In genomic region chr9:32158837-32159543, GRCm38 (mm10) we compare ENCODE assay signal across 9 mouse cellular contexts. TPM values are rescaled to one million over a fixed set of nuclear protein-coding genes. Genes with fewer than 3 reads are reported as not detected.
DNase-seq lines count a peak whose midpoint lies in the region; ATAC-seq and TF ChIP-seq lines count a peak whose summit lies in the region.
"Had no signal": no experiment of that assay in that cellular context is flagged by ENCODE, and none has a peak within 500 bp of the region (broad histone marks: within the 10 kb centered on the region; RNA-seq: fewer than 3 reads in every experiment).

No protein-coding gene starts in this region.

- H3K36me3 ChIP-seq in heart, embryonic 12.5 days: no peaks in the 10 kb centered on the region
- H3K36me3 ChIP-seq in liver, embryonic 15.5 days (replicated peaks): no peaks in the 10 kb centered on the region
- no peaks in the 10 kb centered on the region for H3K36me3 ChIP-seq in neural tube, embryonic 13.5 days

- H3K4me3 ChIP-seq in cortical plate, adult 2 months (ENCODE audit: insufficient read depth, low read length): no peak overlapping the region
- no peak overlapping the region for H3K4me3 ChIP-seq in heart, embryonic 12.5 days
- no peak overlapping the region for H3K4me3 ChIP-seq in liver, embryonic 15.5 days (replicated peaks)
- H3K4me3 ChIP-seq in neural tube, embryonic 13.5 days: no peak overlapping the region
- H3K4me3 ChIP-seq: erythroblast, embryonic 14.5 days had no signal

- ATAC-seq in heart, embryonic 12.5 days (ENCODE audit: insufficient number of reproducible peaks, low FRiP score): peak; percentile 73
- ATAC-seq in liver, embryonic 15.5 days (ENCODE audit: insufficient read depth): peak; percentile 47
- peak; percentile 84 for ATAC-seq in neural tube, embryonic 13.5 days (ENCODE audit: low read depth)

- TF ChIP-seq POLR2A in cortical plate, adult 2 months (IDR thresholded peaks at IDR 0.05; ENCODE audit: extremely low read depth, insufficient read depth, low read length): no peak

- peak; percentile 51 for DNase-seq in 416B (ENCODE audit: low read depth)
- peak; percentile 58 to 89 for DNase-seq in adrenal gland, adult (ENCODE audit: inconsistent age in 2 of 2, low spot score in 1 of 2)
- peak; percentile 78 for DNase-seq in kidney, postnatal 14 days
- DNase-seq in thymus, postnatal 0 days (ENCODE audit: low spot score): peak; percentile 74

- no peaks in the 10 kb centered on the region for H3K9me3 ChIP-seq in heart, embryonic 12.5 days (replicated peaks)
- H3K9me3 ChIP-seq in liver, embryonic 15.5 days (replicated peaks): no peaks in the 10 kb centered on the region
- no peaks in the 10 kb centered on the region for H3K9me3 ChIP-seq in neural tube, embryonic 13.5 days

- peak; percentile 98 for TF ChIP-seq CTCF in cortical plate, adult 2 months (IDR thresholded peaks at IDR 0.05; ENCODE audit: extremely low read depth, insufficient read depth, low read length)

- H3K4me2 ChIP-seq in heart, embryonic 12.5 days: no peak overlapping the region
- no peak overlapping the region for H3K4me2 ChIP-seq in liver, embryonic 15.5 days
- H3K4me2 ChIP-seq in neural tube, embryonic 13.5 days: no peak overlapping the region

- 22% methylated on average over 3 of the region's 3 CpGs for WGBS in heart, embryonic 12.5 days
- 26% methylated on average over 3 of the region's 3 CpGs for WGBS in liver, embryonic 15.5 days (ENCODE audit: insufficient replicate concordance)
- WGBS in neural tube, embryonic 13.5 days: 26% methylated on average over 3 of the region's 3 CpGs

- no peak overlapping the region for H3K27ac ChIP-seq in cortical plate, adult 2 months (ENCODE audit: insufficient read depth, low read length)
- no peak overlapping the region for H3K27ac ChIP-seq in heart, embryonic 12.5 days (ENCODE audit: poor library complexity, severe bottlenecking)
- no peak overlapping the region for H3K27ac ChIP-seq in liver, embryonic 15.5 days (replicated peaks)
- H3K27ac ChIP-seq in neural tube, embryonic 13.5 days (replicated peaks): no peak overlapping the region

- H3K9ac ChIP-seq in heart, embryonic 12.5 days: no peak overlapping the region
- H3K9ac ChIP-seq in liver, embryonic 15.5 days: no peak overlapping the region
- no peak overlapping the region for H3K9ac ChIP-seq in neural tube, embryonic 13.5 days

- H3K4me1 ChIP-seq in cortical plate, adult 2 months (ENCODE audit: control insufficient read depth, insufficient read depth, low read length): peaks cover 9% of the 10 kb centered on the region; the same call in 1 of the 2 replicates
- H3K4me1 ChIP-seq in heart, embryonic 12.5 days (replicated peaks): peaks cover 30% of the 10 kb centered on the region
- peaks cover 26% of the 10 kb centered on the region for H3K4me1 ChIP-seq in liver, embryonic 15.5 days (replicated peaks)
- no peaks in the 10 kb centered on the region for H3K4me1 ChIP-seq in neural tube, embryonic 13.5 days (replicated peaks)

- no peaks in the 10 kb centered on the region for H3K27me3 ChIP-seq in heart, embryonic 12.5 days (replicated peaks)
- no peaks in the 10 kb centered on the region for H3K27me3 ChIP-seq in liver, embryonic 15.5 days
- no peaks in the 10 kb centered on the region for H3K27me3 ChIP-seq in neural tube, embryonic 13.5 days

RNA-seq across cellular contexts. Expression of gene Arhgap32, which starts 43.1 kb away (rescaled TPM):
- polyA plus RNA-seq in cortical plate, adult 2 months (2012; rRNA removed): 56.1 and 62.2 TPM in 2 replicates
- 2.9 and 3.5 TPM in 2 replicates for polyA plus RNA-seq in heart, embryonic 12.5 days (2016; fragmentation: Nextera tagmentation; extraction: Ambion mirVana)
- 0.40 and 0.51 TPM in 2 replicates for polyA plus RNA-seq in liver, embryonic 15.5 days (2015; fragmentation: Nextera tagmentation; extraction: Ambion mirVana)
- 9.6 and 10.3 TPM in 2 replicates for polyA plus RNA-seq in neural tube, embryonic 13.5 days (2015; fragmentation: Nextera tagmentation; extraction: Ambion mirVana)
- 1.3 and 1.4 TPM in 2 replicates for polyA plus RNA-seq in thymus, postnatal 0 days (2015; fragmentation: Nextera tagmentation; extraction: Ambion mirVana)
- polyA plus RNA-seq: erythroblast, embryonic 14.5 days had no signal
